Mouse (Mus musculus) large intestine, adult 2 months (tissue): ENCODE results near the gene Rnf8. TPM values are rescaled to one million over a fixed set of nuclear protein-coding genes. Genes with fewer than 3 reads are reported as not detected.

Source experiments
- DNase-seq: peaks from one replicate; pipeline ENCODE4 v3.0.0-alpha.2; 2012; ENCODE audit warnings: low read depth, low spot score
- WGBS: fragments of 180-500 bp; shearing (Covaris S2); methylation state at CpG from one replicate; pipeline ENCODE4 v1.1.7; 2018; 5-methylcytosine and 5-hydroxymethylcytosine counted together
- polyA plus RNA-seq: library from polyadenylated mRNA; depleted of rRNA; stranded (reverse); fragments of >200 nt; gene quantifications from 2 replicates; pipeline ENCODE4 v1.2.3, GENCODE M21; 2012; rRNA removed

Rnf8 gene
- polyA plus RNA-seq, 1 experiment = 18.0 TPM

GRCm38 (mm10) chr17:29671021-29671420 lies 56.4 kb downstream of the Rnf8 start:
- WGBS = 63% methylated on average over 2 of the region's 2 CpGs
- DNase-seq = no peak

- no peak for DNase-seq
- WGBS = 94% methylated on average over 4 of the region's 4 CpGs
Measured at GRCm38 (mm10) chr17:29673325-29673724, 58.7 kb downstream of the Rnf8 start.

GRCm38 (mm10) chr17:29678526-29678925 lies 63.9 kb downstream of the Rnf8 start:
- WGBS = 81% methylated on average over 8 of the region's 8 CpGs
- no peak for DNase-seq

GRCm38 (mm10) chr17:29679038-29679767 lies 64.6 kb downstream of the Rnf8 start:
- 87% methylated on average over 6 of the region's 6 CpGs for WGBS
- DNase-seq = no peak

- WGBS = 82% methylated on average over 2 of the region's 2 CpGs
- no peak for DNase-seq
Measured at GRCm38 (mm10) chr17:29680174-29680573, 65.6 kb downstream of the Rnf8 start.

- no peak for DNase-seq
- 82% methylated on average over 2 of the region's 2 CpGs for WGBS
Measured at GRCm38 (mm10) chr17:29680921-29681320, 66.3 kb downstream of the Rnf8 start.

GRCm38 (mm10) chr17:29681669-29682068 lies 67.1 kb downstream of the Rnf8 start:
- WGBS = 93% methylated on average over 9 of the region's 9 CpGs
- no peak for DNase-seq

GRCm38 (mm10) chr17:29682261-29682660 lies 67.7 kb downstream of the Rnf8 start:
- no peak for DNase-seq
- 91% methylated on average over 7 of the region's 7 CpGs for WGBS

- no peak for DNase-seq
- WGBS = 94% methylated on average over 2 of the region's 2 CpGs
Measured at GRCm38 (mm10) chr17:29683127-29683526, 68.5 kb downstream of the Rnf8 start.

- 93% methylated on average over 4 of the region's 4 CpGs for WGBS
- DNase-seq = no peak
Measured at GRCm38 (mm10) chr17:29684275-29684674, 69.7 kb downstream of the Rnf8 start.

GRCm38 (mm10) chr17:29686771-29687170 lies 72.2 kb downstream of the Rnf8 start:
- DNase-seq = no peak
- WGBS = over 99% methylated on average over 5 of the region's 5 CpGs

GRCm38 (mm10) chr17:29687373-29687772 lies 72.8 kb downstream of the Rnf8 start:
- WGBS = 96% methylated on average over 6 of the region's 6 CpGs
- no peak for DNase-seq

- 97% methylated on average over 10 of the region's 10 CpGs for WGBS
- no peak for DNase-seq
Measured at GRCm38 (mm10) chr17:29688610-29689009, 74.0 kb downstream of the Rnf8 start.

- no peak for DNase-seq
- WGBS = 82% methylated on average over 6 of the region's 6 CpGs
Measured at GRCm38 (mm10) chr17:29690257-29690656, 75.7 kb downstream of the Rnf8 start.

- WGBS = 82% methylated on average over 2 of the region's 2 CpGs
- no peak for DNase-seq
Measured at GRCm38 (mm10) chr17:29692827-29693226, 78.2 kb downstream of the Rnf8 start.

- DNase-seq = no peak
- 61% methylated on average over 2 of the region's 2 CpGs for WGBS
Measured at GRCm38 (mm10) chr17:29693571-29693970, 79.0 kb downstream of the Rnf8 start.

GRCm38 (mm10) chr17:29694516-29694915 lies 79.9 kb downstream of the Rnf8 start:
- 88% methylated on average over 4 of the region's 4 CpGs for WGBS
- no peak for DNase-seq

Other genes starting within 250 kb of the Rnf8 start
- gene Pim1, start 124.0 kb upstream of the Rnf8 start, polyA plus RNA-seq = 47.7 and 66.8 TPM in 2 replicates
- not detected in 2 replicates for gene Gm17657, start 65.2 kb upstream of the Rnf8 start, polyA plus RNA-seq
- 17.2 and 21.8 TPM in 2 replicates for gene Tbc1d22b, start 65.0 kb upstream of the Rnf8 start, polyA plus RNA-seq
- gene Tmem217, start 62.4 kb upstream of the Rnf8 start, polyA plus RNA-seq = not detected in 2 replicates
- gene Gm28043, start 86 bp downstream of the Rnf8 start, polyA plus RNA-seq = 0.25 and 1.1 TPM in 2 replicates
- 19.6 and 27.4 TPM in 2 replicates for gene Cmtr1, start 45.8 kb downstream of the Rnf8 start, polyA plus RNA-seq
- 5.2 and 6.8 TPM in 2 replicates for gene Ccdc167, start 102.3 kb downstream of the Rnf8 start, polyA plus RNA-seq